Mouse (Mus musculus) bone marrow macrophage, adult 2 months (primary cell): ENCODE results near the gene Gucy2c.

Experiments used
- CTCF ChIP-seq: IDR thresholded peaks from 2 replicates; pipeline ENCODE4 v1.5.1; 2012; ENCODE audit warnings: low read depth, mild to moderate bottlenecking, low read length, moderate library complexity
- POLR2A ChIP-seq: IDR thresholded peaks from 2 replicates; pipeline ENCODE4 v1.6.1; 2012; ENCODE audit warnings: mild to moderate bottlenecking, low read depth, low read length, borderline replicate concordance

DNA sequence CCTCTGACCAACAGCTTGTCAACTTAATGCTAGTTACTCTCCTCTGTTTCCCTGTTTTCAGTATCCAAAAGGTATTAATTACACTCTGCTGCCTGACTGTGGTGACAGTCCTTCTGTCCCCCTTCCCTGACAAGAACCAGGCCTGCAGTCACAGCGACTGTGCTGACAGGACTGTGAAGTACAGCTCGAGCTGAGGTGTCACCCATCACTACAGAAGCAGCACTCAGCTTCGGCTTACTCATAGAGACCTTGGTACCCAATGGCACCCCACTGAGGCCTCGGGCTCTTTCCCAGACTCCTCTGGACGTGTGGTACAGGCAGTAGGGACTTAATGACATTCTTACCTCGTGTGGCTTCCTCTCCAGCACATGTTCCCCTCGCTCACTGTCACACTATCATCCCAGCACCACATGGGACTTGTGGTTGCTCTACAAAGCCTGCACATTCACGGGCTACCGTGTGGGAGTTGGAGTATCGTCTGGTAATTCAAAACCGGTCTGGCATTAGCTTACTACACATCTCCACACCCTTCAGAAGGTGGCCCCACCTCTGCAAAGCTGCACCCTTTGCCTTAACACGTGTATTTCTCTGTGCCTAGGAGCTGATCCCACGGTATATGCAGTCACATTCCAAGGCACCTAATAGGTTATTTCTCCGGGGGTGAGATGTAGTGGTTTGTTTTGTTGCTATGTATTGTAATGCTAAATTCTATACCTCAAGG, 113.1 kb downstream of the Gucy2c start:
- no peak for TF ChIP-seq POLR2A
- no peak for TF ChIP-seq CTCF
